In the genomic region with DNA sequence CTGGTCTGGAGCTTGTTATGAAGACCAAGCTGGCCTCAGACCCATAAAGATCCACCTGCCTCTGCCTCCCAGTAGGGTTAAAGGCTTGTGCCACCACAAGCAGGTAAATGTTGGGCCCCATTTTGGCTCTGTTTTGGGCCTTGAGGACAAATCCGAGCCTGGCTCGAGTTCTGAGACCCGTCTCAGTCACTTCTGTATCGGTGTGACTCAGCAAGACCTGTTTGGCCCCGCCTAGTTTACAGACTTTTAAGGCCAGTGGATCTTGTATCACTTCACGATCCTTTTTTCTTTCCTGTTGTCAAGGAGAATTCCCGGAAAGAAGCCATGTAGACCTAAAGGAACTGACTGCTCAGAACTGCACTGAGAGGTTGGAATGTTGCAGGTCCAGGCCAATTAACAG, we compare ENCODE assay signal across 19 mouse cellular contexts. TPM values are rescaled to one million over a fixed set of nuclear protein-coding genes. Genes with fewer than 3 reads are reported as not detected.
DNase-seq lines count a peak whose midpoint lies in the region; ATAC-seq lines count a peak whose summit lies in the region.
"Had no signal": no experiment of that assay in that cellular context is flagged by ENCODE, and none has a peak within 500 bp of the region (broad histone marks: within the 10 kb centered on the region; RNA-seq: fewer than 3 reads in every experiment).

No protein-coding gene starts in this region.

- H3K4me1 ChIP-seq in hindbrain, embryonic 10.5 days (replicated peaks) = peaks cover 16% of the 10 kb centered on the region
- H3K4me1 ChIP-seq in hindbrain, embryonic 16.5 days (ENCODE audit: control insufficient read depth, insufficient read depth, low read depth, low read length) = no peaks in the 10 kb centered on the region; the same call in 1 of the 2 replicates
- H3K4me1 ChIP-seq in forebrain, embryonic 11.5 days (replicated peaks; ENCODE audit: control insufficient read depth, insufficient read depth, low read length) = peaks cover 10% of the 10 kb centered on the region; the same call in 1 of the 2 replicates
- H3K4me1 ChIP-seq in hindbrain, embryonic 14.5 days (replicated peaks; ENCODE audit: control insufficient read depth, insufficient read depth, low read length) = peaks cover 5% of the 10 kb centered on the region; the same call in 1 of the 2 replicates
- peaks cover 14% of the 10 kb centered on the region for H3K4me1 ChIP-seq in neural tube, embryonic 13.5 days (replicated peaks)
- H3K4me1 ChIP-seq: heart, embryonic 13.5 days; limb, embryonic 13.5 days; liver, embryonic 15.5 days; megakaryocyte, embryonic 14.5 days had no signal

- WGBS in hindbrain, embryonic 10.5 days = 78% methylated on average over 7 of the region's 7 CpGs
- 80% methylated on average over 7 of the region's 7 CpGs for WGBS in hindbrain, embryonic 16.5 days
- 55% methylated on average over 7 of the region's 7 CpGs for WGBS in forebrain, embryonic 11.5 days
- 82% methylated on average over 7 of the region's 7 CpGs for WGBS in hindbrain, embryonic 14.5 days
- WGBS in neural tube, embryonic 13.5 days = 80% methylated on average over 7 of the region's 7 CpGs

- no peak for ATAC-seq in hindbrain, embryonic 16.5 days
- ATAC-seq in forebrain, embryonic 11.5 days (replicated peaks; ENCODE audit: low FRiP score) = peak; percentile 42
- ATAC-seq in hindbrain, embryonic 14.5 days (ENCODE audit: low FRiP score) = no peak
- no peak for ATAC-seq in neural tube, embryonic 13.5 days (ENCODE audit: low read depth)

- H3K36me3 ChIP-seq in hindbrain, embryonic 10.5 days = no peaks in the 10 kb centered on the region
- H3K36me3 ChIP-seq in hindbrain, embryonic 16.5 days (ENCODE audit: control insufficient read depth, insufficient read depth, low read length) = no peaks in the 10 kb centered on the region
- H3K36me3 ChIP-seq in forebrain, embryonic 11.5 days (ENCODE audit: control insufficient read depth, insufficient read depth, low read length) = no peaks in the 10 kb centered on the region
- no peaks in the 10 kb centered on the region for H3K36me3 ChIP-seq in hindbrain, embryonic 14.5 days (replicated peaks; ENCODE audit: control insufficient read depth, insufficient read depth)
- no peaks in the 10 kb centered on the region for H3K36me3 ChIP-seq in neural tube, embryonic 13.5 days
- H3K36me3 ChIP-seq: heart, embryonic 13.5 days; limb, embryonic 13.5 days; liver, embryonic 15.5 days had no signal

- DNase-seq in hindbrain, embryonic 10.5 days (ENCODE audit: low spot score) = no peak
- DNase-seq in forebrain, embryonic 11.5 days (ENCODE audit: low spot score) = no peak
- no peak for DNase-seq in hindbrain, embryonic 14.5 days (ENCODE audit: low spot score)
- DNase-seq in kidney, postnatal 10 days = no peak
- DNase-seq in kidney, postnatal 25 days = no peak
- no peak for DNase-seq in adrenal gland, postnatal 14 days
- DNase-seq: adrenal gland, postnatal 10 days; cerebellum, adult 8-10 months; kidney, adult 9 months; lung, postnatal 10 days; spleen, adult 18-20 months; thymus, postnatal 14 days had no signal

- no peak overlapping the region for H3K4me2 ChIP-seq in hindbrain, embryonic 16.5 days (ENCODE audit: low read length)
- H3K4me2 ChIP-seq in forebrain, embryonic 11.5 days (ENCODE audit: low read depth, low read length, severe bottlenecking) = no peak overlapping the region
- no peak overlapping the region for H3K4me2 ChIP-seq in hindbrain, embryonic 14.5 days (replicated peaks)
- H3K4me2 ChIP-seq in neural tube, embryonic 13.5 days = no peak overlapping the region
- H3K4me2 ChIP-seq: heart, embryonic 13.5 days; limb, embryonic 13.5 days; liver, embryonic 15.5 days had no signal

- peaks cover 4% of the 10 kb centered on the region; the same call in 1 of the 2 replicates for H3K9me3 ChIP-seq in hindbrain, embryonic 10.5 days
- no peaks in the 10 kb centered on the region for H3K9me3 ChIP-seq in hindbrain, embryonic 16.5 days (ENCODE audit: control insufficient read depth, low read length)
- no peaks in the 10 kb centered on the region for H3K9me3 ChIP-seq in forebrain, embryonic 11.5 days (ENCODE audit: control insufficient read depth, low read length)
- H3K9me3 ChIP-seq in hindbrain, embryonic 14.5 days (ENCODE audit: control insufficient read depth, low read length) = no peaks in the 10 kb centered on the region
- no peaks in the 10 kb centered on the region for H3K9me3 ChIP-seq in neural tube, embryonic 13.5 days
- H3K9me3 ChIP-seq: heart, embryonic 13.5 days; liver, embryonic 15.5 days had no signal

- no peaks in the 10 kb centered on the region for H3K27me3 ChIP-seq in hindbrain, embryonic 10.5 days (ENCODE audit: insufficient read depth, poor library complexity, severe bottlenecking)
- H3K27me3 ChIP-seq in hindbrain, embryonic 16.5 days (replicated peaks; ENCODE audit: control insufficient read depth, insufficient read depth, low read length) = no peaks in the 10 kb centered on the region
- no peaks in the 10 kb centered on the region for H3K27me3 ChIP-seq in forebrain, embryonic 11.5 days (ENCODE audit: control insufficient read depth, insufficient read depth, low read length)
- no peaks in the 10 kb centered on the region for H3K27me3 ChIP-seq in hindbrain, embryonic 14.5 days (ENCODE audit: control insufficient read depth, insufficient read depth, low read length)
- H3K27me3 ChIP-seq in neural tube, embryonic 13.5 days = no peaks in the 10 kb centered on the region
- H3K27me3 ChIP-seq: heart, embryonic 13.5 days; limb, embryonic 13.5 days; liver, embryonic 15.5 days; megakaryocyte, embryonic 14.5 days had no signal

- H3K4me3 ChIP-seq in hindbrain, embryonic 10.5 days = no peak overlapping the region
- H3K4me3 ChIP-seq in hindbrain, embryonic 16.5 days (ENCODE audit: low read length) = no peak overlapping the region
- no peak overlapping the region for H3K4me3 ChIP-seq in forebrain, embryonic 11.5 days (ENCODE audit: low read depth, low read length)
- H3K4me3 ChIP-seq in hindbrain, embryonic 14.5 days (replicated peaks; ENCODE audit: low read length) = no peak overlapping the region
- H3K4me3 ChIP-seq in neural tube, embryonic 13.5 days = no peak overlapping the region
- H3K4me3 ChIP-seq: heart, embryonic 13.5 days; limb, embryonic 13.5 days; liver, embryonic 15.5 days; megakaryocyte, embryonic 14.5 days had no signal

- H3K9ac ChIP-seq in hindbrain, embryonic 16.5 days (ENCODE audit: low read depth, low read length) = no peak overlapping the region
- no peak overlapping the region for H3K9ac ChIP-seq in forebrain, embryonic 11.5 days (ENCODE audit: low read length)
- 0 out of 2 replicates have a peak overlapping the region, but pooled peaks have one; percentile 1 for H3K9ac ChIP-seq in hindbrain, embryonic 14.5 days
- H3K9ac ChIP-seq in neural tube, embryonic 13.5 days = no peak overlapping the region
- H3K9ac ChIP-seq: heart, embryonic 13.5 days; limb, embryonic 13.5 days; liver, embryonic 15.5 days had no signal

- peak overlapping the region; percentile 81 for H3K27ac ChIP-seq in hindbrain, embryonic 10.5 days
- H3K27ac ChIP-seq in hindbrain, embryonic 16.5 days (ENCODE audit: low read depth, low read length) = no peak overlapping the region
- peak overlapping the region; percentile 70 for H3K27ac ChIP-seq in forebrain, embryonic 11.5 days (ENCODE audit: low read depth, low read length)
- peak overlapping the region; percentile 71 for H3K27ac ChIP-seq in hindbrain, embryonic 14.5 days
- peak overlapping the region; percentile 39; the same call in 1 of the 2 replicates for H3K27ac ChIP-seq in neural tube, embryonic 13.5 days (replicated peaks)
- H3K27ac ChIP-seq: heart, embryonic 13.5 days; limb, embryonic 13.5 days; liver, embryonic 15.5 days; stomach, postnatal 0 days had no signal

RNA-seq across cellular contexts. Expression of a gene that starts 44.4 kb away (rescaled TPM):
- polyA plus RNA-seq in hindbrain, embryonic 10.5 days (2016; fragmentation: Nextera tagmentation; extraction: Ambion mirVana) = 1.3 and 3.7 TPM in 2 replicates
- 10.3 and 15.0 TPM in 2 replicates for polyA plus RNA-seq in hindbrain, embryonic 16.5 days (2015; fragmentation: Nextera tagmentation; extraction: Ambion mirVana)
- polyA plus RNA-seq in forebrain, embryonic 11.5 days (2014; fragmentation: Nextera tagmentation; extraction: Ambion mirVana) = 3.0 and 4.5 TPM in 2 replicates
- 12.0 and 12.4 TPM in 2 replicates for polyA plus RNA-seq in hindbrain, embryonic 14.5 days (2014; fragmentation: Nextera tagmentation; extraction: Ambion mirVana)
- polyA plus RNA-seq in neural tube, embryonic 13.5 days (2015; fragmentation: Nextera tagmentation; extraction: Ambion mirVana) = 7.5 and 8.0 TPM in 2 replicates
- 0.53 and 1.9 TPM in 2 replicates for total RNA-seq in adrenal gland, postnatal 14 days (2021)
- polyA plus RNA-seq: liver, embryonic 15.5 days had no signal

RNA-seq across cellular contexts. Expression of a gene that starts 50.2 kb away (rescaled TPM):
- 68.1 and 80.0 TPM in 2 replicates for polyA plus RNA-seq in hindbrain, embryonic 10.5 days (2016; fragmentation: Nextera tagmentation; extraction: Ambion mirVana)
- 37.6 and 44.9 TPM in 2 replicates for polyA plus RNA-seq in hindbrain, embryonic 16.5 days (2015; fragmentation: Nextera tagmentation; extraction: Ambion mirVana)
- 85.4 and 98.9 TPM in 2 replicates for polyA plus RNA-seq in forebrain, embryonic 11.5 days (2014; fragmentation: Nextera tagmentation; extraction: Ambion mirVana)
- polyA plus RNA-seq in hindbrain, embryonic 14.5 days (2014; fragmentation: Nextera tagmentation; extraction: Ambion mirVana) = 55.8 and 56.5 TPM in 2 replicates
- polyA plus RNA-seq in neural tube, embryonic 13.5 days (2015; fragmentation: Nextera tagmentation; extraction: Ambion mirVana) = 56.2 and 60.9 TPM in 2 replicates
- total RNA-seq in adrenal gland, postnatal 14 days (2021) = 224 and 225 TPM in 2 replicates

RNA-seq across cellular contexts. Expression of a gene that starts 50.9 kb away (rescaled TPM):
- polyA plus RNA-seq in hindbrain, embryonic 10.5 days (2016; fragmentation: Nextera tagmentation; extraction: Ambion mirVana) = 10.8 and 14.5 TPM in 2 replicates
- 6.1 and 7.6 TPM in 2 replicates for polyA plus RNA-seq in hindbrain, embryonic 16.5 days (2015; fragmentation: Nextera tagmentation; extraction: Ambion mirVana)
- polyA plus RNA-seq in forebrain, embryonic 11.5 days (2014; fragmentation: Nextera tagmentation; extraction: Ambion mirVana) = 10.3 and 11.8 TPM in 2 replicates
- polyA plus RNA-seq in hindbrain, embryonic 14.5 days (2014; fragmentation: Nextera tagmentation; extraction: Ambion mirVana) = 5.7 and 9.5 TPM in 2 replicates
- polyA plus RNA-seq in neural tube, embryonic 13.5 days (2015; fragmentation: Nextera tagmentation; extraction: Ambion mirVana) = 4.9 and 6.1 TPM in 2 replicates
- 6.4 and 7.8 TPM in 2 replicates for total RNA-seq in adrenal gland, postnatal 14 days (2021)
